Mouse (Mus musculus) c-Kit-positive CD71-negative TER-119-negative erythroid progenitor cells, embryonic 14.5 days (primary cell): ENCODE data around the gene Necap2.
A peak's percentile ranks its signal among the peaks of the same experiment; 100 is the strongest.

Source experiments
- DNase-seq: peaks from one replicate; pipeline ENCODE4 v3.0.0-alpha.2; 2013; ENCODE audit warnings: low read depth

Gene Necap2

DNA sequence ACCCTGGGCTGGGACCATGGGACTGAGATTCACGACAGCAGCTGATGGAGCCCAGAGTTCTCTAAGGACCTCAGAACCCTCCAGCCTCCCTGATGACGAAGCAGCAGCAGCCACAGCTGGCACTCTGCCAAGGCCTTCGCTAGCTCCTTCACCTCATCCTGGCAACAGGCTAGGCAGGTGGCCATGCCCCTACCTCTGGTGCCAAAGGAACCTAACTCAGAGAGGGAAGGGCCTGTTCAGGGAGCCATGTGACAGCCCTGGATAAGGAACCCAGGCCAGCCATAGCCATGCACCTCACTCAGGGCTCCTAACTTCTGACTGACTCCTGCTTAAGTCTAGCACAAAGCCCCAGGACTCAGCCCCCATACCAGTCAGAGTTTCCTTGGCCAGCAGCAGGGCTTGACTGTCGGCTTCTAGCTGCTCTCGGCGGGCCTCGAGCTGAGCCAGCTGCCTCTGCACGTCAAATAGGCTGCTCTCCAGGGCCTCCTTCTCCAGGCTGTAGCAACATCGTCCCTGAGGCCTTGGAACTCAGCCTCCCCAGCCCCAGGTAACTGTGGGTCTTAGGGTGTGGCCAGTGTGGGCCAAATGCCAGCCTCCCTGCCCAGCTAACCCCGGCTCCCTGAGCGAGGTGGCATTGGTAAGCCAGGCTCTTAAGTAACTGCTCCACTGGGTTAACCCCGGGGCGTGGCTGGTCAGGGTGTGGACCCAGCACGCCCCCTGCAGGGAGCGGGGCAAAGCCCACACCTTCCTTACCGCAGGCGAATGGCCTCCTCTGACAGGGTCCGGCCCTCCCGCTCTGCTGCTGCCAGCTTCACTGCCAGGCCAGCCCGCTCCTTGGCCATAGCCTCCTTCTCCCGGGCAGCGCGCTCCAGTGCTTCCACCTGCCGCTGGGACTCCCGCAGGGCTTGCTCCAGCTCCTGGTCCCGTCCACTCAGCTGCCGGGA, 44.3 kb downstream of the Necap2 start:
- no peak for DNase-seq

DNA sequence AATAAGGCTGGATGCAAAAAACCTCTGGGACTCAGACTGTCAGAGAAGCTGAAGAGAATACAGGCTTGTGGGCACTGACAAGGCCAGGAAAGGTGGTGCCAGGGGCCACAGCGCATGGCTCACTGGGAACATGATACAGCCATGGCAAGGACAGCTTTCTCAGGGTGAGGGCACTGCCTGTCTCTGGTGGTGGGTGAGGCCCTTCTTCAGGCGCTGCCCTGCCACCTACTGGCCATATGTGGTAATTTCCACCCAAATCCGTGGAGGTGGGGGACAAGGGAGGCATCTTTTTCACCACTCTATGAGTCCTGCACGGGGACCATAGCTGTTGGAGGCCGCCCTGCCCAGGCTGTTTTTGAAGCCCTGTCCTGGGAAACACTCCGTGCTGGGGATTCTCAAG, 46.4 kb downstream of the Necap2 start:
- peak; percentile 73 for DNase-seq

DNA sequence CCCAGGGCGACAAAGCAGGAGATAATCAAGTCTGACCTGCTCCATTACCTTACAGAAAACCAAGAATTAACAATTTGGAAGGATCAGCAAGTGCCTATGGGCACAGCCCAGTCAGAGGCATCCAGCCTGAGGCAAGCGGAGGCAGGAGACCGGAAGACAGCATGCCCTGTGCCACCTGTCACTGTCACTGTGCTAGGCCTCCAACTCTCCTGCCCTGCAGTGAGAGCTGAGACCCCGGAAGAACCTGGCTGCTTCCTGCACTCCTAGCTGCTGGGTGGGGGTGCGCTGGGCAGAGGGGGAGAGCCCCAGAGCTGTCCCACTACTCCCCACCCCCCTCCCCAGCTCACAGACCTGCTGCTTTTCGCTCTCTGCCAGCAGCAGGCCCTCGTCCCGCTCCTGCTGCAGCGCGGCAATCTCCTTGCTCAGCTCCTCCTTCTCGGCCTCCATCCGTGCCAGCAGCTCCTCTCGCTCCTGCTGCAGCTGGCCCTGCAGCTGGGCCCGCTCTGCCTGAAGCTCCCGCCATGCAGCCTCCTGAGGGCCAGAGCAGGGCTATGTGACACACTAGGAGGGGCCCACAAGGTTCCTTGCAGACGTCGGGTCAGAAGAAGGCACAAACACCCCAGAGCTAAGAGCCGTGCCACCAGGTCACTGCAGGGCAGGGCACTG, 47.5 kb downstream of the Necap2 start:
- DNase-seq = no peak

DNA sequence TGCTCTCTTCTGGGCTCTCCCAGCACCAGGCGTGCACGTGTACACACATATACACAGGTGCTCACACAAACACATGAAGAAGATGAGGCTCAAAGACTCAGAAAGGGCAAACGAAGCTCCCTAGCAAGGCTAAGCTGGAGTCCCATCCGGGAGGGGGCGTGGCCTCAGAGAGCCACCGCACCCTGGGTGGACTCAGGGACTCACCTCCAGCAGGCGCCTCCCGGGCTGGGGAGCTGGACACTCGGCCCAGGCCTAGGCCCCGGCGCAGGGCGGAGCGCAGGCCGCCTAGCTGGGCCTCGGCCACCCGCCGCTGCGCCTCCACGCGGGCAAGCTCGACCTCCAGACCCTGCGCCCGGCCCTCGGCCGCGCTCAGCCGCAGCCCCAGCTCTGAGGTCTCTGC, 53.2 kb downstream of the Necap2 start:
- no peak for DNase-seq

DNA sequence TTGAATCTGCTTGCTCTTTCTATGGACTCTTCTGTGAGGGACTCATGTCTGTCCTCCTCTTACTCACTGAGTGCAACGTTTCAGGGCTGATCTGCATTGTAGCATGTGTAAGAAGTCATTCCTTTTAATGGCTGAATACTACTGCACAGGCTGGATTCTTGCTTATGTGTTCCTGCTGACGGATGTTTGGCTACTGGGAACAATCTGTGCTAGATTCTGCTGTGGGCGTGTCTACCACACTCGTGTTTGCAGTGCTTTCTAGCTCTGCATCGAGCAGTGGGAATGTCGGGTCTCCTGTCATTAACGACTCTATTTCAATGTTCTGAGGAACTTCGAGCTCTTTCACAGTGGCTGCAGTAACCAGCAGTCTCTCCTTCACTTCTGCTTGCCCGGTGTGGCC, 54.1 kb downstream of the Necap2 start:
- no peak for DNase-seq

DNA sequence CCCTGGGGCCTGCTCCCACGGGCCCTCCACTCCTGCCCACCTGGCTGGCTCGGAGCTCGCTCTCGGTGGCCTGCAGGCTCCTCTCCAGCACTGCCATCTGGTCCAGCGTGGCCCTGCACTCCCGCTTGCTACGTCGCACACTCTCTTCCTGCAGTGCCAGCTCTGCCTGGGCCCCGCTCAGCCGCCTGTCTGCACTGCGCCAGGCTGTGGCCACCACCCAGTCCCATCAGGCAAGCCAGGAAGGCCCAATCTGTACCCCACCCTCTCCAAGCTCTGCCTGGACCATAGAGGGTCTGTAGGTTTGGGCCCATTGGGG, 56.6 kb downstream of the Necap2 start:
- no peak for DNase-seq

DNA sequence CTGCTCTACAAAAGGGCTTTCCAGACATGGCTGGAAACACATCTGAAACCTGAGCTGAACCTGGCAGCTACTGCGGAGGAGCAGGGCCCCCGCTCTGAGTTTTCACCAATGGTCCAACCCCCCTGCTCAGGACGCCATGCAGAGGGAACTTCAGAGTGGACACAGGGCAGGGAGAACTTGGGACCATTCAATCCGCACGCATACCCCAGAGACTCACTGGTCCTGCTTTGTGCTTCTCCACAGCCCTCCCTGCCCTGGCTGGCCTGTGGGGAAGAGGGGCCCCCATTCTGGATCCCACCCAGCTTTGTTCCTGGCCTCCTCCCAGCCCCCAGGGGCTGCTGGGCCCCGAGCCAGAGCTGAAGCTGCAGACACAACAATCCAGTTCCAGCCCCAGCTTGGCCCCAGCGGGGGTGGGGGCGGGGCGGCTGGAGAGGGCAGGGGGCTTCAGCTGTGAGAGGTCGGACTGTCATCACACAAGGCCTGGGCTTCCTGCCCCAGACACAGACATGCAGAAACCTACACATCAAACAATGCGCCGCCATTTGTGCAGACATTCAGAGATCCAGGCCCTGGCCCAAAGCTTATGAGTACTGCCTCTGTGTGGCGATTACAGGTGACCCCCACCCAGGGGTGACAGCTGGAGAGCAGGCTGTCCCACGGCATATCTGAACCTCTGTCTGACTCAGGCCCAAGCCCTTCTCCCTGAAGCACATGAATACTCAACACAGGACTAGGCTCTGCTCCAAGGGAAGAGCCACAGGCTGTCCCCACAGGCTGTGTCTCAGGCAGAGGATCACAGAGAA, 57.1 kb downstream of the Necap2 start:
- DNase-seq = no peak

DNA sequence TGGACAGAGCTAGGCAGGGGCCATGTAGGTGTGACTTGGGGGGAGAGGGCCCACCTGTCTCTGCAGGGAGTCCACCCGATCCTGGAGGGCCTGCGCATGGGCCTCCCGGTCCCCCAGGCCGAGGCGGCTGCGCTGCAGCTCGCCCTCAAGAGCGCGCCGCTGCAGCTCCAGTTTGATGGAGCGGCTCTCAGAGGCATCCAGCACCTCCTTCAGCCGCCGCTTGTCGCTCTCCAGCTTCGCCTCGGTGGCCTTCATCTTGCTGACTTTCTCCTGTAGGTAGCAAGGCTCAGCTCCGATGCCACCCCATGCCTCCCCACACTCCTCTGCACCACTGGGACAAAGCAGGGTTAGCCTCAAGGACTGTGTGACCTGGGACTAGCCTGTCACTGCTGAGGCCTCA, 57.9 kb downstream of the Necap2 start:
- no peak for DNase-seq

DNA sequence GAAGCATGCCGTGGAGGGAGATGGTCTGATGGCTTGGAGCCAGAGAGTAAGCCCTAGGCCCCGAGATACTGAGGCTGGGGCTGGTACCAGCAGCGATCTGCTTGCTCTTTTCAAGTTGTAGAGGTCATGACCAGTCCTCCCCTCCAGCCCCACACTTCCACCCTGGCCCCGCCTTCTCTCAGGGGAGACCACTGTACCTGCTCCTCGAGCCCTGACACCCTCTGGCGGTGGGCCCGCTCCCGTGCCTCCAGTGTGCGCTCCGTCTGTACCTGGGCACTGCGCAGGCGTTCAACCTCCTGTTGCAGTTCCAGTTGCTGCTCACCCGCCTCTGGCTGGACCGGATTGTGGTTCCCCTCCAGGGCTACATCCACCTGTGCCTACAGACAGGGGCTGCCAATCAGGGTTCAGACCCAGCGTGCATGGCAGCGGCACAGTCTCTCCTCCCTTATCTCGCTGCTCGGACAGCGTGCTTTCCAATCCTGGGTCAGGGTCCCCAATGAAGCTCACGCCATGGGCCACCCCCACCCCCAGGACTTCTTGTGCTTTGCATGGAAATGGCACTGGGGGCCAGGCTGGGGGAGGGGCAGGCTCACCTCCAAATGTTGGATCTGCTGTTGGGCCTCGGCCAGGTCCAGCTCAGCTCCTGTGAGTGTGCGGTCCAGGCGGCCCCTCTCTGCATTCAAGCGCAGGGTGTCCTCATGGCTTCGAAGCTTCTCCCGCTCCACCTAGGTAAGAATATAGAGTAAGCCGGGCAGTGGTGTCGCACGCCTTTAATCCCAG, 60.3 kb downstream of the Necap2 start:
- no peak for DNase-seq
